Mouse (Mus musculus) kidney, adult 8-10 months (tissue): ENCODE measurements around the gene Slc5a2.
A peak's percentile ranks its signal among the peaks of the same experiment; 100 is the strongest.

Experiments used
- DNase-seq, 2 experiments: peaks; one replicate each; pipeline ENCODE4 v3.0.0; 2022

The Slc5a2 gene

DNA sequence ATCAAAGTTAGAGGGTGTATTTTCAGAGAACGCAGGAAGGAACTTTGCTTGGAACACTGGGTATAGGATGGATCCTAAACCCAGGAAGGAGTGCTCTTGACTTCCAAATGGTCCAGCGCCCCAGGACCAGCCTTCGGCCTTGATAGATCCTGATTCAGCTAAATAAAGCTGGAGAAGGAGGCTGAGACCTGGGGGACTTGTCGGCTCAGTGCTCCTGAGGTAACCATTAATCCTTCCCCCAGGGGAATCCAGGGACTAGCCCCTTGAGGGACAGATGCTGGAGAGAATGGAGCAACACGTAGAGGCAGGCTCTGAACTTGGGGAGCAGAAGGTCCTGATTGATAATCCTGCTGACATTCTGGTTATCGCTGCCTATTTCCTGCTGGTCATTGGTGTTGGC, at the start of gene Slc5a2:
Slc5a2 (plus strand) TSS at position 247 of the 400 bp plus-strand sequence.
- peak; percentile 59 to 61 for DNase-seq

DNA sequence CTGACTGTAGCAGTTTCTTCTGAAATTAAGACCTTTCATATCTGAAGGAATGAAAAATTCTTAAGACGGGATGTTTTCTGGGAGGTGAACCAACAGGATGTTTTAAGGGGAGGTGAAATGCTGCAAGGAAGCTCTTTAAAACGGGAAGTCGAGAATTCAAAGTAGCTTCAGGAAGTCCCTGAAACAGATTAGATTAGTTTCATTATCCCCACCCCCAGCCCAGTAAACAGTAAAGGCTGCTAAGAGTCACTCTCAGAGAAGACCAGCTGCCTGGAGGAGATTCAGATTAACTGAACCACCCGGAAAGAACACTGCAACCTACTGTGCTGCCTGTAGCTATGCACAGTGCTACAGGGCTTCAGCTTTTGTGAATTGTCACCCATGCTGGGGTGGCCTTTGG, 45.5 kb upstream of the Slc5a2 start:
- DNase-seq = no peak

DNA sequence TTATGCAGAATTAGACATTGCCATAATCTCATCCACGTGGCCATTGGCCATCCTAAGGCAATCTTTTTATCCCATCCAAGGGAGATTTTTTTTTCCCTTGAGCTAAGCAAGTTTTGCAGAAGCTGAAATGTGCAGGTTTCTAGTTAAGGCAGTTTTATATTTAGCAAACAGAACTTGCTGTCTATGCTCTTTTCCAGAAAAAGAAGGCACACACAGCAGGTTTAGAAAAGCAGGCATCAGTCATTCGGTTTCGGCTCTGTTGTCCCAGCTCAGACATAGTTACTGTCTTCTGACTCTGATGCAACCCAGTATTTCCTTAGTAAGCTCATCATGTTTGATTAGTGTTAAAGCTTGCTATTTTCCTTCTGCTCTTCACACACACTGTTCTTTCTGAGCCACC, 44.5 kb upstream of the Slc5a2 start:
- peak in 1 of 2 experiments; percentile 40 for DNase-seq

DNA sequence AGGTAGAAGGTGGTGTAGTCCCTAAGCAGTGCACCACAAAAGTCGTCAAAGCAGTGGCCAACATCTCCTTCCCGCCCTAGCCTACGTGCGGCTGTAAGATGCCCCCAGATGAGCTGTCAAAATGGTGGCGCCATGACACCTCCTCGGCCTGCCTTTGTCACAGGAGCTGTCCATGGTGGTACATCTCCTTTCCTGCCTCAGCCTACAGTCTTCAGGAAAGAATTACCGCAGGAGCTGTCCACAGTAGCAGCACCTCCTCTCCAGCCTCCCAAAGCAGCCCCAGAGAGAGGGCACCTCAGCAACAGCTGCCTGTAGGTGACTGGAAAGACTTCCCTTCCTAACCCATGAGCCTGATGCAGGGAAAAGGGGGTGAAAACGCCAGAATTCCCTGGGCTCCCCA, 33.7 kb upstream of the Slc5a2 start:
- DNase-seq = no peak

DNA sequence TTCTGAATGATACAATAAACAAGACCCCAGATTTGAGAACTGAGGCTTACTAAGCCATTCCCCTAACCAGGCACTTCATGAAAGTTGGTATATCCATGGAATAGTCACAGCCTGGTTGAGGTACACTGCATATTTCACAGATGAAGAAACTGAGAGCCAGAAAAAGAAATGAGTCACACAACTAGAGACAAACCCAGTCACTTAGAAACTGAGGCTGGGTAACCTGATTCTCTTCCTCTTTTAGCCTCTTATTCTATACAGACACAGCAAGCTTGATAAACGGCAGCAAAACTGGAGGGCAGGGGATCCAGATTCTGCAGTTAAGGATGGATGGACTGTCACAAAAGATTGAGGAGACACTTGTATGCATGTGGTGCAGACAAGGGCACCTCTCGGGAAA, 30.7 kb upstream of the Slc5a2 start:
- no peak for DNase-seq

DNA sequence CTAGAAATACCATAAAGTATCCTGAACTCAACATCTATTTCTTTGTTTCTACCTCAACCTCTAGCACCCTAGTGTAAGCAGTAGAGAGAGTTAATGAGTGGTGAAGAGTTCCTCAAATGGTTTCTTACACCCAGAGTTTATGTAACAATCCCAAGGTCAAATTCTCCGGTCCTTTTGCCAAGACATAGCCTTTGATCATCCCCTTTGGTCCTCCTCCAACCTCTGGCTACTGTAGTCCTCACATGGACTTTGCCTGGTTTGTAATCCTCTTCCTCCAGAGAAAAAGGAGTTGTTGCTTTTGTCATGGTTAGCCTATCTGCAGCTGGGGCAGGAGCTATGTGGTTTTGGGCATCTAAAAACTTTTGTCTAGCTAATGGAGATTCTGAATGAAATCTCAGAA, 30.0 kb upstream of the Slc5a2 start:
- DNase-seq = peak; percentile 79 to 92

DNA sequence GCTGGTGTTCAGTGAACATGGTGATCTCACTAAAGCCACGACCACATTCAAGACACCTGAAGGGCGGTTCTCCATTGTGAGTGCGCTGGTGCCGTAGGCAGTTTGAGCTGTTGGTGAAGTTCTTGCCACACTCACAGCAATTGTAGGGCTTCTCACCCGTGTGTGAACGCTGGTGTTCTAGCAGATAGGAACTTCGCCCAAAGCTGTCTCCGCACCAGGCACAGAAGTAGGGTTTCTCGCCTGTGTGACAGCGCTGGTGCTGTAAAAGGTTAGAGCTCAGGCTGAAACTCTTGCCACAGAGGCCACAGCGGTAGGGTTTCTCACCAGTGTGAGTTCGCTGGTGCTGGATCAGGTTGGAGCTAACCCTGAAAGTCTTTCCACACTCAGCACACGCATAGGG, 29.0 kb upstream of the Slc5a2 start:
- DNase-seq = no peak

DNA sequence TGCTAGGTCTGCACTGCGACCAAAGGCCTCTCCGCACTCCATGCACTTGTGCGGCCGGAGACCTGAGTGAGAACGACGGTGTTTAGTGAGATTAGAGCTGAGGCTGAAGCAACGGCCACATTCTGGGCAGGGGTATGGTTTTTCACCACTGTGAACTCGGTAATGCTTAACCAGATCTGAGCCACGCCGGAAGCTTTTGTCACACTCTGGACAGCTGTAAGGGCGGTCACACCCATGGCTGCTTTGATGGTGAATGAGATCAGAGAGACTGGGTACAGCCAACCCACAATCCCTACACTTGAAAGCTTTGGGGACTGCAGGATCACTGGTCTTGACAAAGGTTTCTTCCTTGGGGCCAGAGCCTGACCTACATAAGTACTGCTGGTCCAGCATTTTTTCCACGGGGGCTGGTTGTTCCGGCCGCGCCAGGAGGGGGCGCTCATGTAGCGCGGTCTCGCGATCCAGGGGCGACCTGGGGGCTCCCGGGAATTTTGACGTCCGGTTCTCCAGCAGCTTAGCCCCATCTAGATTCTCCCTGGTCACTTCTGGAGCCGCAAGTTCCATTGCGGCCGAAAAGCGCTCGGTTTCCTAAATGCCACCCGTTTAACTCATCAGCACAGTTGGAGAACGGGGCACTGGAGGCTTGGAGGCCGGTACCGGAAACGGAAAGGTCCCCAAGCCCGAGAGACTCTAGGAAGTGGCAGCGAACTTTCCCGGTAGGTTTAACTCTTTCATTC, 28.4 kb upstream of the Slc5a2 start, which contains the start of gene Armc5:
Armc5 (plus strand) TSS at position 487 of the 737 bp plus-strand sequence.
- DNase-seq = peak; percentile 86 to 91

DNA sequence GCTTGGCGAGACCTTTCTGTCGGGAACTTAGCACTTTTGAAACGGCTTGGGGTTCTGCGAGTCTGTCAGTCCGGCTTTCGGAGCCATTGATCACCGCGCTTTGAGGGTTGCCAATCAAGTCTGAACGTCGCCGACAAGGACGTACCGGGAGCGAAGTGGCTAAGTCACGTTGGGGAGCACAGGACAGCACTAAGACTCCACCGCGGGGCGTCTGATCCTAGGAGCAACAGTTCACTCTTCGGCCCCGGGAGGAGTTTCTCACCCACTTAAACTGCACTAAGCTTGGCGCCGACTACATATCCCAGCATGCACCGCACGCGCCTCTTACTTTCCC, 27.9 kb upstream of the Slc5a2 start:
- DNase-seq = no peak

DNA sequence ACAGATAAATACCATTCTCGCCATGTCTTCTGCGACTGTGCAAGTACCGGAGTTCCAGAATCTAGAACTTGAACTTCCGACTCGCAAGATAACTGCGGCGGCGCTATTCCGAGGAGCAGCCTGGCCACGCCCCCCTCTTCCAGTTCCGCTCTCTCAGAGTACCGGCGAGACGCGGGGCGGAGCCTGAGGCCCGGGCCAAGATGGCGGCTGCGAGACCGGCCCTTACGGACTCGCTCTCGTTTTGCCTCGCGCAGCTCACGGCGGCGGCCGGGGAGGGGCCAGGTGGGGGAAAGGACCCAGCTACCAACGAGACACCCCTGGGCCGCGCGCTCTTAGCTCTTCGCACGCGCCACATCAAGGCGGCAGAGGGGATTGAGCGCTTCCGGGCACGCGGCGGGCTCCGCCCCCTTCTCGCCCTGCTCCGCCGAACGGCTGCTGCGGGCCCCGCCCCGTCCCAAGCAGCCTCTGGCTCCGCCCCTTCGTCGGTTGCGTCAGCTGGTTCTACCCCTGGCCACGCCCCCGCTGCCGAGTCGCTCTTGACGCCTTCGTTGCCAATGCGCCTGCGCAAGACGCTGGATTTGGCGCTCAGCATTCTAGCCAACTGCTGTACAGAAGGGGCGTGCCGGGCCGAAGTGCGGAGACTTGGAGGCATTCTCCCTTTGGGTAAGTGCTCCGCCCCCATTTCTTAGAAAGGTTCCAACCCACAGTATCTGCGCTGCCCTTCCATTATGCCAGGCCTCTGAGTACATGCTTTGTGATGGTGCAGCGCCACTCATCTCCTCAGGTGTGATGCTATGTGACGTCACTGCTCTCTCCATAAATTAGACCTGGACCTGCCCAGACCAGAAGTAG, 27.3 kb upstream of the Slc5a2 start, which contains the start of gene 9130023H24Rik:
9130023H24Rik (minus strand) TSS at position 105 of the 852 bp plus-strand sequence.
- peak; percentile 99 for DNase-seq

DNA sequence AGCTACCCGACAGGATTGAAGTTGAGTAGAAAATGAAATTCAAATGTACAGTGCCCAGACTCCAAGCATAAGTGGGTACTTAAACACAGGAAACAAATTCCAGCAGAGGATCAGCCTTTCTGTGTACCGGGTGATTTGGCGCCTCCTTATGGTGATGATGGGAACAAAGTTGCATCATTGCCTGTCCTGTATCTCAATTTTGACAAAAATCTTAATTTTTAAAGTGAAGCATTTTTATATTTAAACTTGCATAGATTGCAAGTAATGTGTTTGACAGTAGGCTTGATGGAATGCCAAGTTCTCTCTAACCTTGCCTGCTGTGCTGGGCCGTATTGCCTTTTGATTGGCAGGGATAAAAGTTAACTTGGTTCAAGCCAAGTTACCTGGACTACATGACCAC, 26.5 kb upstream of the Slc5a2 start:
- DNase-seq = peak in 1 of 2 experiments; percentile 40

DNA sequence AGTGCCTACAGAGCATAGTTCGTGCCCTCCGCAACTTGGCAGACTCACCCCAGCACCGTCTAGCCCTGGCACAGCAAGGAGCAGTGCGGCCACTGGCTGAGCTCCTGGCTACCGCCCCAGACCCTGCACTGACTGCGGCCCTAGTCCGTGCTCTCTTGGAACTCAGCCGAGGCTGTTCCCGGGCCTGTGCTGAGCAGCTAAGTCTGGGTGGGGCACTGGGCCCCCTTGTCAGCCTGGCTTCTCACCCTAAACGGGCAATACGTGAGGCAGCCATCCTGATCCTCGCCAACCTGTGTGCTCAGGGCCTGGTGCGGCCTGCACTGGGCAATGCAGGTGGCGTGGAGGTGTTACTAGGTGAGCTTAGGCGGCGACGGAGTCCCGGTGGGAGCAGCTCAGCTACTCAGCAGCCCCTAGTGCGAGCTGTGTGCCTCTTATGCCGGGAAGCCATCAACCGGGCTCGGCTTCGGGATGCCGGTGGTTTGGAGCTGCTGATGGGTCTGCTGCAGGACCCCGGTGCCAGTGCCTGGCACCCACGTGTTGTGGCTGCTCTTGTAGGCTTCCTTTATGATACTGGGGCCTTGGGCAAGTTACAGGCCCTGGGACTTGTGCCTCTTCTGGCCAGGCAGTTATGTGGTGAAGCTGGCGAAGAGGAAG, 25.2 kb upstream of the Slc5a2 start:
- DNase-seq = peak; percentile 23 to 46

DNA sequence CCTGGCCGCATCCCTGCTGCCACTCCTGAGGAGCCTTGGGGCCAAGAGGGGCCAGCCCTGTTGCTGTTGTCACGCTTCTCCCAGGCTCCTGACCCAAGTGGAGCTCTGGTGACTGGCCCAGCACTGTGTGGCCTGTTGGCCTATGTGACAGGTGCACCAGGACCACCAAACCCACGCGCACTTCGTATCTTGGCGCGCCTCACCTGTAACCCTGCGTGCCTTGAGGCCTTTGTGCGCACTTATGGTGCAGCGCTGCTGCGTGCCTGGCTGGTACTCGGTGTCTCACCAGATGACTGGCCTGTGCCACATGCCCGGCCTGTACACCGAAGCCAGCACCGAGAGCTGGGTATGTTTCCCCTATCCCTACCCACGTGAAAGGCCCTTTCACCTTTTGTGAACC, 23.1 kb upstream of the Slc5a2 start:
- DNase-seq = no peak

DNA sequence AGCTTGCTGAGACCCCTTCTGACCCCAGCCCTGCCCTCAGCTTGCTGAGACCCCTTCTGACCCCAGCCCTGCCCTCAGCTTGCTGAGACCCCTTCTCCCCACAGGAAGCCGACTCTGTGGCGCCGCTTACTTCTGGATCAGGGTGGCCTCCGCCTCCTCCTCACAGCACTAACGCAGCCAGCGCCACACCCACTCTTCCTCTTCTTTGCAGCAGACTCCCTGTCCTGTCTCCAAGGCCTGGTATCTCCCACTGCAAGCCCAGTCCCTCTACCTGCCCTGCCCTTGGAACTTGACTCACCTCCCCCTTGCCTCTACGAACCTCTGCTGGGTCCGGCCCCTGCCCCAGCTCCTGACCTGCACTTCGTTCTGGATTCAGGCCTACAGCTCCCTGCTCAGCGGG, 21.5 kb upstream of the Slc5a2 start:
- DNase-seq = no peak

DNA sequence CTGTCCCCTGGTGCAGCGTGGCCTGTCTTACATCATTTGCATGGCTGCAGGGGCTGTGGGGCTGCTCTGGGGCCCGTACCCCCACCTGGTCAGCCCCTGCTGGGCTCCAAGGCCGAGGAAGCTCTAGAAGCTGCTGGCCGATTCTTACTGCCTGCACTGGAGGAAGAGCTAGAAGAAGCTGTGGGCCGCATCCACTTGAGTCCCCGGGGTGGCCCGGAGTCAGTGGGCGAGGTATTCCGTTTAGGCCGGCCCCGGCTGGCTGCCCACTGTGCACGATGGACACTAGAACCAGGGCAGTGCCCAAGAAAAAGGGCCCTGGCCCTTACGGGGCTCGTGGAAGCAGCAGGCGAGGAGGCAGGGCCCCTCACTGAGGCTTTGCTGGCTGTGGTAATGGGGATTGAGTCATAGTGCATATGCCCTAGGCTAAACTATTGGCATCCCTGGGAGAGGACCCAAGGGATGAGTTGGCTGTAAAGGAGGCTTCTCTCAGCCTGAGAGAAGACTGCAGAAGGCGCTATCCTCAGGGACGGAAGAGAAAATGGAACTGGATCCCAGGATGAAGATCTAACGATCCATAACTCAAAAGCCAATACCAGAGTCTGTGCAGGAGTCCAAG, 20.9 kb upstream of the Slc5a2 start:
- no peak for DNase-seq

DNA sequence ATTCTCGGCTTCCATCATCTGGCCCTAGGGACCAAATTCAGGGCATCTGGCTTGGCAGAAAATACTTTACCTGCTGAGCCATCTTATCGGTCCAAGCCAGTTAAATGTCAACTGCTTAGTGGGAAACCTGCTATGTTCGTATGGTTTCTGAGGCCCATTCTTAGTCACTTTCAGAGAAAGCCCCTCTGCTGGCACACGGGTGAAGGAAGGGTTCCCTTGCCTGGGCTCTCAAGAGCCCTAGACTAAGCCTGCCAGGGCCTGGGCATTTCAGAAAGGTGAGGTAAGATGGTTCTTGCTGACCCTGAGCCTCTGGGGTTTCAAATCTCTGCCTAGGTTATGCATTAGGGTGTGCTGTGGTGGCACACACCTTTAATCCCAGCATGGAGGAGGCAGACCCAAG, 19.9 kb upstream of the Slc5a2 start:
- no peak for DNase-seq

DNA sequence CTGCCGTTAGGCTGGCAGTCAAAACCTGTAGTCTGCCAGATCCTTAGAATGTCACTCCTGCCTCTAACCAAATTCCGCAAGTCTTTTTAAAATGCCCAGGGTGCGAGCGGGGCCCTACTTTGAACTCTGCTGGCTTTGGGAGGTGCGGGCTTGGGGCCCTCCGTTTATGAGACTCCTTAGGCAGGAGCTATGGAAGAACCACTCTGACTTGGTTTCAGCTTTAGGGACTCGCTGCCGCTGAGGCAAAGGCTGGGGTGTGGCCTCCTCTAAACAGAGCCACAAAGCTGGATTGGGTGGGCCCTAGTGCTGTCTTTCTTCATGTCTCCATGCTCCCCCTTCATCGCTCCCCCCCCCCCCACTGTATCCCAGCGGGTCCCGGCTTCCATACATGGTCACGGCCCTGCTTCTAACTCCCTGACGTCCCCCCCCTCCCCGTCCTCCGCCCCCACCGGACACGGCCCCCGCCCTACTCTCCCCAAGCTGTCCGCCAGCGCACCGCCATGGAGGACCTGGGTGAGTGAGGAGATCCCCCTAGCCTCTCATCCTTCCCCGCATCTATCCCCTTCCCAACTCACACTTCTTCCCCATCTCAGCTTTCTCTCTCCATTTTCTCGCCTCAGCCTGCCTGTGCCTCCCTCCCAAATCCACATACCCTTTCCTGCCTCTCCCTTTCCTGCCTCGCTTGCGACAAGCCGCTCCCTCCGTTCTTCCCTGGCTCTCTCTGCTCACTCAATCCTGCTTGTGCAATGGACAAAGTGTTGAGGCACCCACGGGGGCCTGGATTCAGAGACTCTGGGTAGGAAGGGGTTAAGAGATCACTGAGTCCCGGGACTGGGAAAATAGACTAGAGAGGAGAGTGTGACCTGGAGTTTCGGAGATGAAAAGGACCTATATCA, 18.7 kb upstream of the Slc5a2 start, which contains the start of gene Tgfb1i1:
Tgfb1i1 (plus strand) TSS at position 317 of the 896 bp plus-strand sequence.
- DNase-seq = no peak

DNA sequence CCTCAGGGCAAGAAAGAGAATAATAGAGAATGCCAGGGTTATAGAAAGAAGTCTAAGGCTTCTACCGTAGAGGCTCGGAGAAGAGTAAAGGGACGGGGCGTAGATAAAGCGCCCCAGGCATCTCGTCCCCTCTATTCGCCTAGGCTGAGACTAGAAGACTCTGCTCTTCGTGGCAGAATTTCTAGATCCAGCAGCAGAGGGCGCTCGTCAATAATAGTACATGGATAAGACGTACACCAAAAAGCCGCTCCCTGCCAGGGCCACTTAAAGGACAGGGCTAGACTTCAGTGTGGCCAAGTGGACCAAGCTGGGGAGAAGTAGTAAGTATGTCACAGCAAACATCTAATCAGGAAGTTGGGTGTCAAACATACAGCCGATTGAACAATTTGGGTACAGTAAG, 18.0 kb upstream of the Slc5a2 start:
- DNase-seq = peak; percentile 76 to 87

DNA sequence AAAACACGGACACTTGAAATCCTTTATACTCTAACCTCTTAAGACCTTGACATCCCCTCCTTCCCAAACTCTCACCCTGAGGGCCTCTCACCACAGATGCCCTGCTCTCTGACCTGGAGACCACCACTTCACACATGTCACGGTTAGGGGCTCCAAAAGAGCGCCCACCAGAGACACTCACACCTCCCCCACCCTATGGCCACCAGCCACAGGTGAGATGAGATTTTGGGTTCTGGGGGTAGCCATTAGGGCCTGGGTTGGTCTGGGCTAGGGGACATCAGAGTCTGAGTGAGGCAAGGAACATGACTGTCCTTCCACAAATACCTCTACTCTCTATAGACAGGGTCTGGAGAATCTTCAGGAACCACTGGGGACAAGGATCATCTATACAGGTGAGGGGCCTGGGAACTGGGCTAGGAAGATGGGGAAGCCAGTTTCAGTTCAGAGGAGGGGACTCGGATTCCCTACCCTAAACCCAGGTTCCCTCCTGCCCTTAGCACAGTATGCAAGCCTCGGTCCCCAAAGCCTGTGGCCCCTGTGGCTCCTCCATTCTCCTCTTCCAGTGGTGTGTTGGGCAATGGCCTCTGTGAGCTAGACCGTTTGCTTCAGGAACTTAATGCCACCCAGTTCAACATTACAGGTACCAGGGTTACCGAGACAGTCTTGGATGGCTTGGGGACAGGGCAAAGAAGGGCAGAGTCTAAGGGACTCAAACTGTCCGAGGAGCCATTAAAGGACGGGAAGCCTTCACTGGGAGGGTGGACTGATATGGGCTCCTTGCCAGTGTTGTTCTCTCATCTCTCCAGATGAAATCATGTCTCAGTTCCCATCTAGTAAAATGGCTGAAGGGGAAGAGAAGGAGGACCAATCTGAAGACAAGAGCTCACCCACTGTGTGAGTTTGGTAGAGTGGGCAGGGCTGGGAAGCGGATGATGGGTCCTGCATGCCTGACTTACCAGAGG, 17.1 kb upstream of the Slc5a2 start:
- no peak for DNase-seq

DNA sequence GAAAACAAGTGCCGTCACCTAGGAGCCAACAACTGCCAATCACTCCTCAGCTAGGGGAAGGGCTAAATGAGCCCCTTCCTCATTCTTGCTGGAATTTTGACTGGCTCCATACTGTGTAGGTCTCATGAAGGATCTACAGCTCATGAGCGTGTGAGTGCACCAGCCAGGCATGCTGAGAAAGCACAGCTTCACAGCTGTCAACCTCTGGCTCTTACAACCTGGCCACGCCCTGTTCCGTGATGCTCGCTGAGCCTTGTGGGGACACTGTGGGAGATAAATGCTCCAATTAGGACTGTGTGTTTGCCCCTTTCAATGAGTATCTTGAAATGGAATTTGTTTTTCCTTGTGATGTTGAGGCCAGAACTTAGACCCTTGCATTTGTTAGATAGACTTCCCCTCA, 15.5 kb upstream of the Slc5a2 start:
- DNase-seq = no peak

DNA sequence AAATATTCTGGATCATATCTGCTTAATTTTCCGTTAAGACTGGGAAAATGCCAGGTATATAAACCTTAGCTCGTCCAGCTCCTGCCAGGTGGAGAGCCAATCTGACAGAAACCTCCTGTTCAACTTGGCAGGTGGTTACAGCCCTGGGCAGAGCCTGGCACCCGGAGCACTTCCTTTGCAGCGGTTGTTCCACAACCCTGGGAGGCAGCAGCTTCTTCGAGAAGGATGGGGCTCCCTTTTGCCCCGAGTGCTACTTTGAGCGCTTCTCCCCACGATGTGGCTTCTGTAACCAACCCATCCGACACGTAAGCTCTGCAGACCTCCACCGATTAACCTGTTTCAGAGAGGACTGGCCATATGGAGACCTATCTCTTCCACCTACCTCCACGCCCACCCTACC, 13.5 kb upstream of the Slc5a2 start:
- DNase-seq = no peak
